Mouse (Mus musculus) CD4-positive, CD25-positive, alpha-beta regulatory T cell, adult 2 months (primary cell): ENCODE measurements around the gene Uox.

ENCODE experiments used
- DNase-seq: peaks from one replicate; pipeline ENCODE4 v3.0.0-alpha.2; 2012; ENCODE audit warnings: low read depth, low spot score

Uox gene

GRCm38 (mm10) chr3:146583908-146584307 is 13.7 kb downstream of the Uox start:
- DNase-seq, result peak; percentile 20

- DNase-seq, result no peak
These were observed 16.4 kb downstream of the Uox start for GRCm38 (mm10) chr3:146586616-146587015.

DNA sequence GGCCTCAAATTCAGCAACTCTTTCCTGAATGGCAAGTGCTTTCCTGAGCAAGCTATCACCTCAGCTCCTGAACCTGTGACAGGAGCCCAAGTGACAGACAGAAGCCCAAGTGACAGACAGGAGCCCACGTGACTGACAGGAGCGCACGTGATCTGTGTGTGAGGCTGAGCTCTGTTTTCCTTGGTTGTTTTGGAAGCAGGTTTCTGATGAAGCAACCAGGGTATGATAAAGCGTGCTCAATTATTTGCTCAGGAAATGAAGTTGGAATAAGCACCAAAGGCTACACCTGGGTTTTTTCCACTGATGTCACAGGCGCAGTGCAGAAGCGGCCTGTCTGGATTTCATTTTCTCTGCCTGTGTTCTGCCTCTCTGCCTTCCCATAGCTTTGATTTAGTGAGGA is 19.3 kb downstream of the Uox start:
- DNase-seq, result no peak

- no peak for DNase-seq
These were observed 20.9 kb downstream of the Uox start for GRCm38 (mm10) chr3:146591159-146591558.

DNA sequence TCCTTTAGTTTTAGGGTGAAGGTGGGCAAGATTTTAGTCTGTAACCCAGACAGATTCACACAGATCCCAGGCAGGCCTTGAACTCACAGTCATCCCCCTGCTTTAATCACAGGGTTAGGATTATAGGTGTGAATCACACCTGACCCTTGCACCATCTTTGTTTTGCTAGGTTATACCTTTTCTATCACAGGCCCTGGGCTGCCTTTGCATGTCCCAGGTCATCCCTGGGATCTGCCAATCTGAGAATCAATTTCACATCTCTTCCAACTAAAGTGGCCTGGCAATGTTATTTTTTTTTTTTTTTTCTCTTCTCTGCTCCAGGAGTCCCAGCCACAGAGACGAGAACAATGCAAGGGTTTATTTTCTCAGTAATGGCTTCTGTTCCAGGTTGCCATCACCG is 21.4 kb downstream of the Uox start:
- DNase-seq, result no peak

GRCm38 (mm10) chr3:146595440-146595839 is 25.2 kb downstream of the Uox start:
- no peak for DNase-seq

DNA sequence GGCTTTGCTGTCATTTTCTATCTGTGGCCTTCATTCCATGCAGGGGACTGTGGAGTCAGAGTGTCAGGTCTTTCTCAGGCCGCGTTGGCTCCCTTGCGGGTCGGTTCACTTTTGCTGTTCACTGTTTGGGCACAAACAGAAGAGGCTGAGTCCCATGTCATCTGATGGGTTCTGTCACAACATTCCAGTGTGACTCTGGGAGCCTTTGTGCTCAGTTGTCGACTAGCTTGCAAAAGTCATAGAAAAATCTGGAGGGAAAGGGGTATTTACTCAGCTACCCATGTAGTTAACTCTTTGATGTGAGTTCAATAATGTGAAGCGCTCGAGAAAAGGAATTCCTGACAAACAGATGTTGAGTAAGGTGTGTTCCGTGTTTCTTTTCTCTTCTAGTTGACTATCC is 26.2 kb downstream of the Uox start:
- DNase-seq, result no peak

DNA sequence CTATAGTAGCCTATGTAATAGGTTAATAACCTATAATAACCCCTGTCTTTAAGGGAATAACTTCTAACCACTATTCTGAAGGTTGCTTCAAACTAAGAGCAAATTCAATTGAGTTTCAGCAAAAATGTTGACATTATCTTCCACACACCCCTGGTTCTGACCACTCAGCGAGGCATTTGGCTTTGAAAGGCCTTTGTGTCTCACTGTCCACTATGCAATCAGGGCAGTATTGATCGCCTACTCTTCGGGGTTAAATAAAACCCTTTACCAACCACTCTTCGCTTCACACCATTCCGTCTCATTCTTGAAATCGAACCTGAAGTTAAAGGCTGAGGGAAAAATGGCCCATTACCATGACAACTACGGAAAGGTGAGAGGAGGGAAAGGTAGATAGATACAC is 26.6 kb downstream of the Uox start:
- no peak for DNase-seq

GRCm38 (mm10) chr3:146598411-146598810 is 28.2 kb downstream of the Uox start:
- no peak for DNase-seq

- DNase-seq, result no peak
These were observed 29.1 kb downstream of the Uox start for GRCm38 (mm10) chr3:146599198-146599900.

DNA sequence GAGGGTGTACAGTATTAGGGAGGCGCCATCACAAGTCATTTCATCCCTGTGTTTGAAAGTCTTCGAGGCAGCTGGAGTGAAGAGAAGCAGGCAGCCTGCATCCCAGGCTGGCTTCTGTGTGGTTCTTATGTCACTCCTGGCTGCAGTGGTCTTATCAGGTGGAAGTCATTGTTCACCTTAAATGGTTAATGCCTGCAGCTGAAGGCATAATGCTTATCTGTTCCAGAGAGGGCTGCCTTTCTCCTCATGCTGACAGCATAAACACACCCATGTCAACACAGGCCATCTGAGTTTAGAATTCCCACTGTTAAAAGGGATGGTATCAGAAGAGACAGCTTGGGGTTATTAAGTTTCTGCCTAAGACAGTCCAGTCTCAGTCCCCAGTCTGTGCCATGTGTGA is 31.0 kb downstream of the Uox start:
- no peak for DNase-seq

GRCm38 (mm10) chr3:146602531-146602930 is 32.3 kb downstream of the Uox start:
- no peak for DNase-seq

GRCm38 (mm10) chr3:146604647-146605046 is 34.4 kb downstream of the Uox start:
- no peak for DNase-seq

GRCm38 (mm10) chr3:146607368-146607767 is 37.1 kb downstream of the Uox start:
- no peak for DNase-seq

- peak; percentile 4 for DNase-seq
These were observed 40.1 kb downstream of the Uox start for GRCm38 (mm10) chr3:146610322-146610721.

- no peak for DNase-seq
These were observed 41.0 kb downstream of the Uox start for GRCm38 (mm10) chr3:146611261-146611660.

DNA sequence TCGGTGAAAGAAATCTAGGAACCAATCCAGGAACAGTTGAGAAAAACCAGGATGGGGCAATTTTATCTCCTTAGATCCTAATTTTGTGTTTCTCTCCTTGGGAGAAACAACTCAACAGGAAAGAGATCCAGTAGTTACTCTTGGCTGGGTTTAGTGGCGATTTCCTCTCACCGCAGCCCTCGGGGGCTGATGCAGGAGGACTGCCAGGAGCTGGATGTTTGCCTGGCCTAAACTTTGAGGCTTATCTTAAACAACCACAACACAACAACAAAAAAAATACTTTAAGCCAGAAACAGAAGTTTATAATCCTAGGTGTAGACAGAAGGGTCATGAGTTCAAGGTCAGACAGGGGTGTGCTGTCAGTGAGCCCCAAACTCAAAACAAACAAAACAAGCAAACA is 41.6 kb downstream of the Uox start:
- no peak for DNase-seq

GRCm38 (mm10) chr3:146615496-146615895 is 45.3 kb downstream of the Uox start, which contains the start of gene Dnase2b:
Gene Dnase2b, minus strand, starts transcription at chr3:146615596.
- no peak for DNase-seq

DNA sequence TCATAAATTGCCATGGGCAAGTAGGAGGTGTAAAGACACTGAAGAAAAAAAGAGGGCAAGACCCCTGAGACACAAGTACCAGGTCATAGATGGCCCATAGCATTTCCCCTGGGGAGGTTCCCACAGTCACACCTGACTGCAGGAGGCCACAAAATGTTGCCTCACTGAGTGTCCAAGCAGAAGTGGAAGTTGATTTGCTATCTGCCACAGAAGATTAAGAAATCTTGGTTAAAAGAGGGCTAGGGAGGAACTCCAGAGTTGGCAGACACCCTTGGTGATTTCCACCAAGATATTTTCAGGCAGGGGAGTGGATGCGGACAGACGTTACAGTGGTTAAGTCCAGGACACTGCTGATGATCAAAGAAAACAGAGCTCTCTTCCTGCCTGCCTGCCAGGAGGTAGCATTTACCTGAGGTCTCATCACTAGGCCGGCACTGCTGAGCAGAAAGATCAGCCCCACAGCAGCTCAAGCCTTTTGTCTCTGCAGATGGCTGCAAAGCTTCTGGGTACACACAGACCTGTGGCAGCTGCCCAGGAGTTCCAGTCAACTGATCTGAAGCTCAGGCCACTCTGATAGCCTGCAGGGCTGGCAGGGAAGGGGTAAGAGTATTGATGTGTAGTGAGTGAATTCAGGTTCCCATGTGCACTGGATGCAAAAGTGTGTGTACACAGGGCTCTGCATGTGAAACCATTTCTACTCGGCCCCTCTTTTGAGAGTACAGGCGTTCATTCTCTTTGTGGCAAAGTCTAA is 46.5 kb downstream of the Uox start:
- no peak for DNase-seq

DNA sequence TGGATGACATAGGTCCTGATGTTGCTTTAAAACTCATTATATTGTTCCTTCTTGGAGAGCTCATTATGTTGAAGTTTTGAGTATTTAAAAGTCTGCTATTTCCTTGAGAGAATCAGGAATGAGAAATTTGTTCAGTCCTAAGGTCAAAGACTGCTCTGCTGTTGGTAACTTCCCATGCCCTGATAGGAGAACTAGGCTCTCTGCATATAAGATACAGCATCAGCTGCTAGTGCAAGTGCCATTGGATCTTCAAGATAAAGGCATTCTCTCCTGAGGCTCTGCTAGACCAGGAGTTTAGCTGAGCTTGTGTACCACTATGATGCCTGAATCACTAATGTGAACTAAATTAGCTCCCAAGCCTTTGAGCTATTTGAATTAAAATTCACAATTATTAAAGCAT is 47.7 kb downstream of the Uox start:
- DNase-seq, result no peak

- DNase-seq, result no peak
These were observed 48.1 kb downstream of the Uox start for GRCm38 (mm10) chr3:146618357-146618756.

DNA sequence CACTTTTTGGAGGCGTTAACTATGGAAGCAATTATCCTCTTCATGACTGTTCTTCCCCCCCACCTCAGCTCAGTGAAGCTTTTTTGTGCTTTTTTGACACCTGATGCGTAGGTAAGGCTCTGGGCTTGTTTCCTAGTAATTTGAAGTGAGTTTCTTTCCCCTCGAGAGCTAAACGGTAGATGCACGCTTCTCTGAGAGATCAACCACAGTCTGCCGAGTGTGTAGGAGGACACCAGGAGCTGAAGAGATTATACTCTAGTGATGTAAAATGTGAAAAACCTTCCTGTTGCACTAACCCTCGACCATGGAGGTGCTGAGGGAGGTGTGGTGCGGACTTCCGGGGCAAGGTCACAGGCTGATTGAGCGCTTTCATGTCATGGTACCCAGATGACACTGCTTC is 49.9 kb downstream of the Uox start:
- peak; percentile 5 for DNase-seq

DNA sequence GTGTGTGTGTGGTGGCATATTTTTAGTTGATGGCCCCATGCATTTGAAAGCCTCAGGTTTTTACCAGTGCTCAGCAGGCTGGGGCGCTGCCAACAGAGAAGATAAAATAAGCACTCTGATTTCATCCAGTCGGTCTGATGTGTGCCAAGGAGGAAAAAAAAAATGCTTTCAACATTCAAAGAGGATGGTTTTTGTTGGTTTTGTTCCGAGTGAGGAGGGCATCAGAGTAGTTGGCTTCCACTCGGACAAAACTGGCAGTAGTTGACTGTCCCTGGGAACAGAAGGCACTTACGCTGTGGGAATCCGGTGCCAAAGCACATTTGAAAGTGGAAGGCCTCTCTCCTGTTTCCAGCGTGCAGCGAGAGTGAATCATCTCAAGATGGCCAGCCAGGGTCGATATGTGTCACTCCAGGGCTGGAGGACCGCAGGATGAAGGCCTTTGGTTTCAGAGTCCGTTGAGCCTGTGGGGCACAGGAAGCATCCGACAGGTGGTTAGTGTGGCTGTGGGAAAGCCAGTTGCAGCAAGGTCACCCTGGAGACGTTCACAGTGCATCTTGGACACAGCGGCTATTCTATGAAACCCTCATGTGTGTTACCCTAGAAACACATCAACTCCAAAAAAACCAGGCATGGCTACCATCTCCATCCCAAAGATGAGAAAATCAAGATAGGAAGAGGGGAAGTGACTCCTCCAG is 50.5 kb downstream of the Uox start:
- no peak for DNase-seq
